Mouse (Mus musculus): ENCODE results near the gene Gpt2.

DNA sequence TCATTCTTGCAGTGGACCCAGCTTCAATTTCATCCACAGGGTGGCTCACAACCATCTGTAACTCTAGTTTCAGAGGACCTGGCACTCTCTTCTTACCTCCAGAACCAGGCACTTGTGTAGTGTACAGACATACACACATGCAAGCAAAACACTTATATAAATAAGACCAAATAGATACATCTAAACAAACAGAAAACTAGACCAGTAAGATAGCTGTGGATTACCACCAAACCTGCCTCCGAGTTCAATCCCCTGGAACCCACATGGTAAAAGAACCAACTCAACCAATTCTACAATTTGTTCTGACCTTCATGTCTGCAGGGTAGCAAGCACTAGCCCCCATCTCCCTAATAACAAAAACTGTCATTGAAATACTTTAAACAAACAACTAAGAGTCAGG, 59.6 kb downstream of the Gpt2 start:
- TF ChIP-seq POLR2A (IDR thresholded peaks at IDR 0.05; ENCODE audit: insufficient read depth, low read length) (no peak), EP300 (IDR thresholded peaks at IDR 0.05; ENCODE audit: insufficient read depth, low read depth, low read length) (no peak)
